Mouse (Mus musculus): ENCODE measurements around the gene Gm33543.

Gm33543 gene

GRCm38 (mm10) chr10:95842789-95843637, at the start of gene Gm33543:
TSS of gene Gm33543 (minus strand) at chr10:95842930.
- DNase-seq (ENCODE audit: low read depth in 2 of 2, low spot score in 2 of 2) = peak; percentile 8 to 28

GRCm38 (mm10) chr10:95892132-95892531, 49.4 kb upstream of the Gm33543 start:
- DNase-seq (ENCODE audit: low read depth in 2 of 2, low spot score in 2 of 2) = no peak

GRCm38 (mm10) chr10:95891214-95891960, 48.7 kb upstream of the Gm33543 start:
- no peak for DNase-seq (ENCODE audit: low read depth in 2 of 2, low spot score in 2 of 2)

- DNase-seq (ENCODE audit: low read depth in 2 of 2, low spot score in 2 of 2) = no peak
These were observed 41.2 kb upstream of the Gm33543 start for GRCm38 (mm10) chr10:95883761-95884517.

GRCm38 (mm10) chr10:95882036-95882435, 39.3 kb upstream of the Gm33543 start:
- DNase-seq (ENCODE audit: low read depth in 2 of 2, low spot score in 2 of 2) = no peak

- DNase-seq (ENCODE audit: low read depth in 2 of 2, low spot score in 2 of 2) = no peak
These were observed 37.5 kb upstream of the Gm33543 start for GRCm38 (mm10) chr10:95879983-95880934.

- no peak for DNase-seq (ENCODE audit: low read depth in 2 of 2, low spot score in 2 of 2)
These were observed 28.1 kb upstream of the Gm33543 start for GRCm38 (mm10) chr10:95870782-95871181.

- no peak for DNase-seq (ENCODE audit: low read depth in 2 of 2, low spot score in 2 of 2)
These were observed 25.6 kb upstream of the Gm33543 start for GRCm38 (mm10) chr10:95868348-95868747.

GRCm38 (mm10) chr10:95867596-95867995, 24.9 kb upstream of the Gm33543 start:
- no peak for DNase-seq (ENCODE audit: low read depth in 2 of 2, low spot score in 2 of 2)

- DNase-seq (ENCODE audit: low read depth in 2 of 2, low spot score in 2 of 2) = no peak
These were observed 21.8 kb upstream of the Gm33543 start for GRCm38 (mm10) chr10:95864349-95865124.

- no peak for DNase-seq (ENCODE audit: low read depth in 2 of 2, low spot score in 2 of 2)
These were observed 19.9 kb upstream of the Gm33543 start for GRCm38 (mm10) chr10:95862664-95863063.

- peak in 1 of 2 experiments; percentile 15 for DNase-seq (ENCODE audit: low read depth in 2 of 2, low spot score in 2 of 2)
These were observed 15.4 kb upstream of the Gm33543 start for GRCm38 (mm10) chr10:95858164-95858563.

GRCm38 (mm10) chr10:95855411-95855810, 12.7 kb upstream of the Gm33543 start:
- no peak for DNase-seq (ENCODE audit: low read depth in 2 of 2, low spot score in 2 of 2)

GRCm38 (mm10) chr10:95850504-95850903, 7.8 kb upstream of the Gm33543 start:
- DNase-seq (ENCODE audit: low read depth in 2 of 2, low spot score in 2 of 2) = no peak

- no peak for DNase-seq (ENCODE audit: low read depth in 2 of 2, low spot score in 2 of 2)
These were observed 4.0 kb upstream of the Gm33543 start for GRCm38 (mm10) chr10:95846739-95847138.

GRCm38 (mm10) chr10:95846281-95846680, 3.6 kb upstream of the Gm33543 start:
- no peak for DNase-seq (ENCODE audit: low read depth in 2 of 2, low spot score in 2 of 2)

- no peak for DNase-seq (ENCODE audit: low read depth in 2 of 2, low spot score in 2 of 2)
These were observed 1.1 kb upstream of the Gm33543 start for GRCm38 (mm10) chr10:95843878-95844277.

GRCm38 (mm10) chr10:95841241-95841640, 1.5 kb downstream of the Gm33543 start:
- no peak for DNase-seq (ENCODE audit: low read depth in 2 of 2, low spot score in 2 of 2)

- no peak for DNase-seq (ENCODE audit: low read depth in 2 of 2, low spot score in 2 of 2)
These were observed 2.9 kb downstream of the Gm33543 start for GRCm38 (mm10) chr10:95839803-95840202.

GRCm38 (mm10) chr10:95839036-95839435, 3.7 kb downstream of the Gm33543 start:
- DNase-seq (ENCODE audit: low read depth in 2 of 2, low spot score in 2 of 2) = no peak
